Mouse (Mus musculus) gastrocnemius, adult 18-20 months (tissue): ENCODE data around the gene Gpr150. TPM values are rescaled to one million over a fixed set of nuclear protein-coding genes. Genes with fewer than 3 reads are reported as not detected.

Experiments used
- DNase-seq: peaks from one replicate; pipeline ENCODE4 v3.0.0; 2021; ENCODE audit warnings: low spot score
- long read RNA-seq, 2 experiments: library from polyadenylated mRNA; stranded (forward); transcript quantifications; one replicate each; pipeline ENCODE4 v2.0.0; 2021
- total RNA-seq, 2 experiments: library from RNA; stranded (reverse); gene quantifications; 2 replicates each; pipeline ENCODE4 v1.2.3; 2021

Gpr150 gene
- total RNA-seq, result not detected
- long read RNA-seq, experiment 1, result 0 reads
- long read RNA-seq, experiment 2, result 0 reads

GRCm38 (mm10) chr13:76056896-76057266, at the start of gene Gpr150:
Gene Gpr150, minus strand, starts transcription at chr13:76056996.
- DNase-seq, result no peak

- DNase-seq, result no peak
Measured at GRCm38 (mm10) chr13:76101989-76102388, 45.2 kb upstream of the Gpr150 start.

- DNase-seq, result peak; percentile 95
Measured at GRCm38 (mm10) chr13:76098493-76099303, 41.9 kb upstream of the Gpr150 start, which contains the start of the genes Arsk and Ttc37. Gene Arsk, minus strand, starts transcription at chr13:76098660. Gene Ttc37, plus strand, starts transcription at chr13:76098734.

- DNase-seq, result no peak
Measured at GRCm38 (mm10) chr13:76098116-76098492, 41.3 kb upstream of the Gpr150 start.

GRCm38 (mm10) chr13:76074323-76074722, 17.5 kb upstream of the Gpr150 start:
- no peak for DNase-seq

GRCm38 (mm10) chr13:76064363-76064945, 7.7 kb upstream of the Gpr150 start:
- no peak for DNase-seq

- no peak for DNase-seq
Measured at GRCm38 (mm10) chr13:76063548-76063947, 6.8 kb upstream of the Gpr150 start.

GRCm38 (mm10) chr13:76062569-76062968, 5.8 kb upstream of the Gpr150 start:
- no peak for DNase-seq

GRCm38 (mm10) chr13:76062126-76062525, 5.3 kb upstream of the Gpr150 start:
- no peak for DNase-seq

GRCm38 (mm10) chr13:76059591-76059990, 2.8 kb upstream of the Gpr150 start:
- DNase-seq, result no peak

- no peak for DNase-seq
Measured at GRCm38 (mm10) chr13:76057267-76058069, 672 bp upstream of the Gpr150 start.

GRCm38 (mm10) chr13:76056261-76056724, 503 bp downstream of the Gpr150 start:
- DNase-seq, result peak; percentile 39

GRCm38 (mm10) chr13:76055391-76056232, 1.2 kb downstream of the Gpr150 start:
- DNase-seq, result no peak

GRCm38 (mm10) chr13:76044971-76045370, 11.8 kb downstream of the Gpr150 start:
- no peak for DNase-seq

- no peak for DNase-seq
Measured at GRCm38 (mm10) chr13:76042455-76042854, 14.3 kb downstream of the Gpr150 start.

GRCm38 (mm10) chr13:76024588-76024987, 32.2 kb downstream of the Gpr150 start:
- peak; percentile 33 for DNase-seq

- no peak for DNase-seq
Measured at GRCm38 (mm10) chr13:76021782-76022181, 35.0 kb downstream of the Gpr150 start.

GRCm38 (mm10) chr13:76018844-76019400, 37.9 kb downstream of the Gpr150 start:
- DNase-seq, result no peak

GRCm38 (mm10) chr13:76017974-76018843, 38.6 kb downstream of the Gpr150 start, which contains the start of gene Rfesd:
Gene Rfesd, minus strand, starts transcription at chr13:76018719.
- peak; percentile 97 for DNase-seq

GRCm38 (mm10) chr13:76017465-76017864, 39.3 kb downstream of the Gpr150 start:
- DNase-seq, result no peak
